Comparison of ENCODE assay signal across 21 mouse cellular contexts in genomic region chr7:63891488-63892075, GRCm38 (mm10). TPM values are rescaled to one million over a fixed set of nuclear protein-coding genes. Genes with fewer than 3 reads are reported as not detected.
A peak's percentile ranks its signal among the peaks of the same experiment; 100 is the strongest.
DNase-seq lines count a peak whose midpoint lies in the region; ATAC-seq and TF ChIP-seq lines count a peak whose summit lies in the region.
"Had no signal": no experiment of that assay in that cellular context is flagged by ENCODE, and none has a peak within 500 bp of the region (broad histone marks: within the 10 kb centered on the region; RNA-seq: fewer than 3 reads in every experiment).

No protein-coding gene starts in this region.

- no peak for TF ChIP-seq CTCF in cerebellum, adult 2 months (IDR thresholded peaks at IDR 0.05; ENCODE audit: borderline replicate concordance, insufficient read depth, low read depth, low read length)
- TF ChIP-seq CTCF in kidney, adult 2 months (conservative IDR thresholded peaks at IDR 0.05; ENCODE audit: insufficient read depth, insufficient read length, low read depth, low read length) = no peak
- TF ChIP-seq CTCF in intestine, postnatal 0 days (IDR thresholded peaks at IDR 0.05; ENCODE audit: low read depth) = no peak

- no peaks in the 10 kb centered on the region for H3K9me3 ChIP-seq in kidney, embryonic 15.5 days (replicated peaks)
- no peaks in the 10 kb centered on the region for H3K9me3 ChIP-seq in intestine, embryonic 16.5 days (ENCODE audit: control insufficient read depth, low read length)
- H3K9me3 ChIP-seq in intestine, postnatal 0 days (ENCODE audit: control insufficient read depth) = no peaks in the 10 kb centered on the region
- H3K9me3 ChIP-seq: embryonic facial prominence, embryonic 13.5 days; heart, embryonic 12.5 days; hindbrain, embryonic 12.5 days; limb, embryonic 13.5 days; midbrain, embryonic 12.5 days; neural tube, embryonic 12.5 days had no signal

- H3K9ac ChIP-seq in kidney, embryonic 15.5 days = no peak overlapping the region
- H3K9ac ChIP-seq in intestine, embryonic 16.5 days (ENCODE audit: low read depth, low read length) = no peak overlapping the region
- H3K9ac ChIP-seq in intestine, postnatal 0 days (ENCODE audit: low read depth, low read length) = no peak overlapping the region
- H3K9ac ChIP-seq: embryonic facial prominence, embryonic 13.5 days; heart, embryonic 12.5 days; hindbrain, embryonic 12.5 days; limb, embryonic 13.5 days; liver, embryonic 14.5 days; midbrain, embryonic 12.5 days; neural tube, embryonic 12.5 days had no signal

- H3K4me3 ChIP-seq in cerebellum, adult 2 months (replicated peaks; ENCODE audit: insufficient read depth, low read depth, low read length) = no peak overlapping the region
- H3K4me3 ChIP-seq in kidney, adult 2 months (ENCODE audit: insufficient read depth, low read depth, low read length) = no peak overlapping the region
- H3K4me3 ChIP-seq in kidney, embryonic 15.5 days (replicated peaks) = no peak overlapping the region
- H3K4me3 ChIP-seq in intestine, embryonic 16.5 days (ENCODE audit: low read length) = no peak overlapping the region
- H3K4me3 ChIP-seq in intestine, postnatal 0 days (ENCODE audit: low read depth, low read length) = no peak overlapping the region
- H3K4me3 ChIP-seq: embryonic facial prominence, embryonic 13.5 days; heart, embryonic 12.5 days; hindbrain, embryonic 12.5 days; limb, embryonic 13.5 days; midbrain, embryonic 12.5 days; neural tube, embryonic 12.5 days had no signal

- H3K4me1 ChIP-seq in cerebellum, adult 2 months (ENCODE audit: control insufficient read depth, insufficient read depth, low read length) = peaks cover 60% of the 10 kb centered on the region
- peaks cover 31% of the 10 kb centered on the region for H3K4me1 ChIP-seq in kidney, adult 2 months (ENCODE audit: control insufficient read depth, insufficient read depth, low read length)
- peaks cover 27% of the 10 kb centered on the region for H3K4me1 ChIP-seq in kidney, embryonic 15.5 days
- peaks cover 13% of the 10 kb centered on the region for H3K4me1 ChIP-seq in intestine, embryonic 16.5 days (ENCODE audit: control insufficient read depth, insufficient read depth, low read length)
- H3K4me1 ChIP-seq in intestine, postnatal 0 days (replicated peaks; ENCODE audit: control insufficient read depth, insufficient read depth, low read length) = peaks cover 6% of the 10 kb centered on the region; the same call in 1 of the 2 replicates

- no peaks in the 10 kb centered on the region; the same call in 1 of the 2 replicates for H3K36me3 ChIP-seq in kidney, adult 2 months (ENCODE audit: control insufficient read depth, insufficient read depth, low read length)
- peaks cover 21% of the 10 kb centered on the region for H3K36me3 ChIP-seq in kidney, embryonic 15.5 days
- H3K36me3 ChIP-seq in intestine, embryonic 16.5 days (ENCODE audit: control insufficient read depth, insufficient read depth, low read length) = 0 out of 2 replicates have a peak, but pooled peaks cover 7% of the 10 kb centered on the region
- peaks cover 19% of the 10 kb centered on the region; the same call in 1 of the 2 replicates for H3K36me3 ChIP-seq in intestine, postnatal 0 days (ENCODE audit: control insufficient read depth, insufficient read depth)

- H3K27me3 ChIP-seq in cerebellum, adult 2 months (ENCODE audit: control insufficient read depth, insufficient read depth, low read length) = no peaks in the 10 kb centered on the region
- H3K27me3 ChIP-seq in kidney, adult 2 months (replicated peaks; ENCODE audit: control insufficient read depth, insufficient read depth, low read length) = no peaks in the 10 kb centered on the region
- H3K27me3 ChIP-seq in kidney, embryonic 15.5 days = no peaks in the 10 kb centered on the region
- H3K27me3 ChIP-seq in intestine, embryonic 16.5 days (replicated peaks; ENCODE audit: control insufficient read depth, insufficient read depth, low read length) = no peaks in the 10 kb centered on the region
- no peaks in the 10 kb centered on the region for H3K27me3 ChIP-seq in intestine, postnatal 0 days (replicated peaks; ENCODE audit: control insufficient read depth, insufficient read depth, low read length)
- H3K27me3 ChIP-seq: embryonic facial prominence, embryonic 13.5 days; heart, embryonic 12.5 days; hindbrain, embryonic 12.5 days; limb, embryonic 13.5 days; midbrain, embryonic 12.5 days; neural tube, embryonic 12.5 days had no signal

- ATAC-seq in kidney, embryonic 15.5 days (replicated peaks; ENCODE audit: low FRiP score) = no peak
- ATAC-seq in intestine, embryonic 16.5 days = no peak
- ATAC-seq in intestine, postnatal 0 days = no peak
- ATAC-seq: forebrain, embryonic 16.5 days had no signal

- DNase-seq in cerebellum, adult 2 months = peak; percentile 52 to 62
- DNase-seq in cerebellum, adult 11 months = no peak
- DNase-seq in kidney, adult 2 months = peak; percentile 49
- DNase-seq in A20 (ENCODE audit: low read depth, low spot score) (peak; percentile 28), ZHBTc4 (ENCODE audit: low read depth, low spot score) (peak; percentile 39)
- DNase-seq: heart, postnatal 14 days; kidney, postnatal 10 days; right cerebral cortex, adult 18-20 months; thymus, postnatal 36 days had no signal

- H3K4me2 ChIP-seq in kidney, embryonic 15.5 days = no peak overlapping the region
- H3K4me2 ChIP-seq in intestine, embryonic 16.5 days (ENCODE audit: low read depth, low read length) = no peak overlapping the region
- H3K4me2 ChIP-seq in intestine, postnatal 0 days (replicated peaks; ENCODE audit: low read depth) = no peak overlapping the region
- H3K4me2 ChIP-seq: embryonic facial prominence, embryonic 13.5 days; heart, embryonic 12.5 days; hindbrain, embryonic 12.5 days; limb, embryonic 13.5 days; midbrain, embryonic 12.5 days; neural tube, embryonic 12.5 days had no signal

- no peak overlapping the region for H3K27ac ChIP-seq in cerebellum, adult 2 months (ENCODE audit: insufficient read depth, low read length)
- no peak overlapping the region for H3K27ac ChIP-seq in kidney, adult 2 months (ENCODE audit: insufficient read depth, low read depth, low read length)
- no peak overlapping the region for H3K27ac ChIP-seq in kidney, embryonic 15.5 days
- H3K27ac ChIP-seq in intestine, embryonic 16.5 days (ENCODE audit: low read length) = no peak overlapping the region
- H3K27ac ChIP-seq in intestine, postnatal 0 days (ENCODE audit: low read depth, low read length) = no peak overlapping the region
- H3K27ac ChIP-seq: embryonic facial prominence, embryonic 13.5 days; hindbrain, embryonic 12.5 days; limb, embryonic 13.5 days; liver, embryonic 14.5 days; midbrain, embryonic 12.5 days; neural tube, embryonic 12.5 days had no signal

- no peak for TF ChIP-seq POLR2A in cerebellum, adult 2 months (IDR thresholded peaks at IDR 0.05; ENCODE audit: borderline replicate concordance, insufficient read depth, low read length)
- TF ChIP-seq POLR2A in kidney, adult 2 months (IDR thresholded peaks at IDR 0.05; ENCODE audit: low read depth, low read length) = no peak

- WGBS in cerebellum, adult 2 months = 27% methylated on average over 43 of the region's 43 CpGs
- WGBS in kidney, adult 2 months = 67% methylated on average over 43 of the region's 43 CpGs
- 82% methylated on average over 43 of the region's 43 CpGs for WGBS in kidney, embryonic 15.5 days
- WGBS in intestine, embryonic 16.5 days = 75% methylated on average over 43 of the region's 43 CpGs
- WGBS in intestine, postnatal 0 days = 80% methylated on average over 43 of the region's 43 CpGs

RNA-seq across cellular contexts. Expression of gene E030018B13Rik, which starts 25.1 kb away (rescaled TPM):
- not detected in 2 replicates for polyA plus RNA-seq in cerebellum, adult 2 months (2012; rRNA removed)
- not detected in 2 replicates for polyA plus RNA-seq in kidney, adult 2 months (2012; rRNA removed)
- polyA plus RNA-seq in kidney, embryonic 15.5 days (2015; fragmentation: Nextera tagmentation; extraction: Ambion mirVana) = 0.22 TPM in 1 of 2 replicates, not detected in the other
- not detected in 2 replicates for polyA plus RNA-seq in intestine, embryonic 16.5 days (2015; fragmentation: Nextera tagmentation; extraction: Ambion mirVana)
- not detected in 2 replicates for polyA plus RNA-seq in intestine, postnatal 0 days (2015; fragmentation: Nextera tagmentation; extraction: Ambion mirVana)
- polyA plus RNA-seq: embryonic facial prominence, embryonic 13.5 days; heart, embryonic 12.5 days; liver, embryonic 14.5 days; lung, embryonic 16.5 days; midbrain, embryonic 12.5 days had no signal

RNA-seq across cellular contexts. Expression of gene Klf13, which starts 47.1 kb away (rescaled TPM):
- polyA plus RNA-seq in cerebellum, adult 2 months (2012; rRNA removed) = 60.8 and 68.9 TPM in 2 replicates
- 30.6 and 31.2 TPM in 2 replicates for polyA plus RNA-seq in kidney, adult 2 months (2012; rRNA removed)
- polyA plus RNA-seq in kidney, embryonic 15.5 days (2015; fragmentation: Nextera tagmentation; extraction: Ambion mirVana) = 21.8 and 23.3 TPM in 2 replicates
- 23.1 and 23.3 TPM in 2 replicates for polyA plus RNA-seq in intestine, embryonic 16.5 days (2015; fragmentation: Nextera tagmentation; extraction: Ambion mirVana)
- polyA plus RNA-seq in intestine, postnatal 0 days (2015; fragmentation: Nextera tagmentation; extraction: Ambion mirVana) = 19.3 and 24.5 TPM in 2 replicates
